Mouse (Mus musculus) kidney, postnatal 14 days (tissue): ENCODE data around the gene Slc5a10.

Experiments used
- DNase-seq: peaks from one replicate; pipeline ENCODE4 v3.0.0; 2022; ENCODE audit warnings: mixed read lengths

Gene Slc5a10

GRCm38 (mm10) chr11:61667248-61667647, 53.4 kb downstream of the Slc5a10 start:
- no peak for DNase-seq

DNA sequence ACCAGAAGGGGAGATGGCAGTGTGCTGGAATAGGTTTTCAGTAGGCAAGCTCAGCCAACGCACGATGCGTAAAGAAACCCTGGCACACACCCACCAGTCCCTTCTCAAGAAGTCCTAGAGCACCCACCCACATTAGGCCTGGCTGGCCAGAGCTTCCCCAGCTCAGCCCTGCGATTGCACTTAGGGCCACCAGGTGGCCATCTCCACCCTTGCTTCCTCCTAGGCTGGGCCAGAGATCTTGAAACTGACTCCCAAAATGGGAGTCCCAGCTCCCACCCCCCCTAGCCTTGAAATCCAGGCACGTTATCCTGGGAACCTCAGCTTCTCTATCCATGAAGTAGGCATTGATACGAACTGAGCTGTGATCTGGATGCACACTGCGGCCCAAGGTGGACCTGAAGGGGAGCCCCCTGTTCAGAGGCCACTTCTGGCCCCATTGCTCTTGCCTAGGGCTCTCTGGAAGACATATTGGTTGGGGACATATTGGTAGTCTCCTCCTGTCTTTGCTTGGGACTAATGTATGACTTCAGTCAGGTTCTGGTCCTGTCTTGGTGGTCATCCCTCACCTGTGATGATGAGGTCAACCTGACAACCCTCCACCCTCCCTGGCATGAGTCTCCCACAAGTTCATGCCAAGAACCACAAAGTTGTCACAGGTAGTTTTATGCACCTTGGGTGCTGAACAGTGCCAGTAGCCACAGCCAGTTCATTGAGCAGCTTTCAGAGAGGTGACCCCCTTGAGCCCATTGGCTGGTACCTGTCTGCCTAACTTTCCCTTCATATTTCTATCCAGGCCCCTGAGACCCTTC, 54.4 kb downstream of the Slc5a10 start:
- DNase-seq = peak; percentile 61

DNA sequence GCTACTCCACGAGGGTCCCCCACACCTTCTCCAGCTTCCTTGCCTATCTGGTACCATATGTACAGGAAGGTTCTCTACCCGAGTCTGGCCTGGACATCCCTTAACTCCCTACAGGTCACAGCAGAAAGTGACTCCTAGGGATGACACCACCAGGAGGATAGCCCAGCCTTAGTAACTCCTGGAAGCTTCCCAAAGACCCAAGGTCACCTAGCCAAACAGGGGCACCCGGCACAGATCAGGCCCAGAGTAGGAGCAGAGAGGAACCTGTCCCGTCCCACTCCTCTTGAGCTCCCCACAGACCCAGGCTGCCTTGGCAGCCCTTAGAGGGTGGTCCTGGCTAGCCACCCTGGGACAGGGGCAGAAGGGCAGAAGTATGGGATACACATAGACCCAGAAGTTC, 55.2 kb downstream of the Slc5a10 start:
- no peak for DNase-seq

GRCm38 (mm10) chr11:61662189-61662588, 58.4 kb downstream of the Slc5a10 start:
- no peak for DNase-seq

DNA sequence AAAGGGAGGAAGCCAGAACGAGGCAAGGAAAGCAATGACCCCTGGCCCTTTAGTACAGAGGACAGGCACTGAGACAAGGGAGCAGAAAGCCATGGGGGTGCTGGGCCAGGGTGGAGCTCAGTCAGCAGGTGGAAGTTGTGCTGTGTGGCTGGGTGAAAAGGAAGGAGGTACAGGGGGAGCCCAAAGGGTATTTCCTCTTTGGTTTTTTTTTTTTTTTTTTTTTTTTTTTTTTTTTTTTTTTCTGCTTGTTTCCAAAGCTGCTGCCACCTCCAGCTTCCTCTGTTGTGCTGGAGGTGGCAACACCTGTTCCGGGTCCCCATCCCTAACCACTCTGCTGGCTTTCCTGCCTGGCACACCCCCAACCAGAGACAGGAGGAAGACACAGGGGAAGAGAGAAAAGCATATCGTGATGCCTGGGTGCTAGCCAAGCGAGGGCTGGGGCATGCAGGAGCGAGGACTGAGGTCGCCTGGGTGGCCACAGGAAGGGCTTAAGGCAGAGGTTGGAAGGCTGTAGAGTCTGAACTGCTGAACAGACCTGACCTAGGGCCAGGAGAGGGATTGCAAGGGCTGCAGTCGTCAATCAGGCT, 59.7 kb downstream of the Slc5a10 start:
- DNase-seq = no peak

DNA sequence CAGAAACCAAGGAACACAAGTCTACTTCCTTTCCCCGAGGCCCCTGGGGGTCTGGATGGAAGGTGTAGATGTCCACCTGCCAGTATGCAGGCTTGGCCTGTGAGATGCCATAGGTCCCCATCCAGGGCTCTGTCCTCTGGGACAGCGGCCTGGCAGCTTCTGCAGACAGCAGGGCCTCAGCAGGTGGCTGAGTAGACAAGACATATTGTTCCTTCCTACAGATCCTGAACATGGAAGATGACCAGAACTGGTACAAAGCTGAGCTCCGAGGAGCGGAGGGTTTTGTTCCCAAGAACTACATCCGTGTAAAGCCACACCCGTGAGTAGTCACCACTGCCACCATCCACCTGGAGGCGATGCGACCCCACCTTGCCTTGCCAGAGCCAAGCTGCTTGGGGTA, 60.6 kb downstream of the Slc5a10 start:
- DNase-seq = no peak

GRCm38 (mm10) chr11:61659011-61659858, 61.4 kb downstream of the Slc5a10 start:
- peak; percentile 43 for DNase-seq

DNA sequence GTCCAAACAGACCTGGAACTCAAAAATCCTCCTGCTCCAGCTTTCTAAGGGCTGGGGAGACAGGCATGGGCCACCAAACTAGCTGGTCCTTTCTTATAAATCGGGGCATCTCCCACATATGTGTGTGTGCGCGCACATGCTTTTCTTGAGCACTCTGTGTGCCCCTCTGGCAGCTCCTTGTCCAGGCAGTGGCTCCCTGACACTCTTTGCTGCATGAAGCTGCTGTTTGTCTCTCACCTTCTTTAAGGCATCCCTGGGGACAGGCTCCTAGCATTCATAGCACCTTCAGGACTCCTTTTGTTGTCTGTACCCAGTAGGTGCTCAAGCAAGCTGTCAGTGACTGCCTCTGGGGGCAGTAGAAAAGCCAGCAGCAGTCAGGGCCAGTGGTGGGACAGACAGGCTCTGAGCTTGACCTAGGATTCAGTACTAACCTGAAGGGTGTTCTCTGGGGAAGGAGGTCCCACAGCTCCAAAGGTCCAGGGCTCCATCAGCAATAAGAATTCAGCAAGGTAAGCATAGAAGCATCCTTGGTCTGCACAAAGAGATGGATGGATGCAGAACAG, 62.2 kb downstream of the Slc5a10 start:
- no peak for DNase-seq

DNA sequence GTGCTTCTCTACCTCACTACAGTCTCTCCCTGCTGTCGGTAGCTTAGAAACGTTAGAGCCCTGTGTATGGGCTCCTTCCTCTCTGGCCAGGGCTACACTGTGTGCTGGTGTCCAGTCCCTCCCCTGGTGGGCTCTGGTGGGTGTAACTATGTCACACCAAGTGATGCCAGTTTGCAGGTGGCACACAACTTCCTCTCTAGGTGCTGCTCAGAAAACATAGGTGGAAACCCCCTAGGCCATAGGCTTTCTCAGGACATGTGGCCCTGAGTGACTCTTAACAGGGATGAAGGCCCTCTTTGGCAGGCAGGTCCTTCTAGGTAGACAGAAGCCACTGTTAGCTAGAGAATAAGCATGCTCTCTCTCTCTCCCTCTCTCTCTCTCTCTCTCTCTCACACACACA, 63.2 kb downstream of the Slc5a10 start:
- DNase-seq = no peak

- DNase-seq = no peak
Measured at GRCm38 (mm10) chr11:61656148-61656850, 64.3 kb downstream of the Slc5a10 start.

DNA sequence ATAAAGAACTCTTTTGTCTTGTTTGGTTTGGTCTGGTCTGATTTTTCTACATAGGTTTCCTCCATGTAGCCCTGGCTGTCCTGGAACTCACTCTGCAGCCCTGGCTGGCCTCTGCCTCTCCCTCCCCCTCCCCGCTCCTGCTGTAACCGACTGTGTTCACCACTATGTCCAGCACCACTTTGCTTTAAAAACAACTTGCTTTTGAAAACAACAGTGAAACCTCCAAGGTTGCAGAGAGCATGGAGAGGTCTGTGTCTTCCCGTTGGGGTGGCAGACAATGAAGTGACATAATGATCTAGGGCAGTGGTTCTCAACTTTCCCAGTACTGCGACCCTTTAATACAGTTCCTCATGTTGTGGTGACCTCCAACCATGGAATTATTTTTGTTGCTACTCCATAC, 65.0 kb downstream of the Slc5a10 start:
- DNase-seq = no peak

DNA sequence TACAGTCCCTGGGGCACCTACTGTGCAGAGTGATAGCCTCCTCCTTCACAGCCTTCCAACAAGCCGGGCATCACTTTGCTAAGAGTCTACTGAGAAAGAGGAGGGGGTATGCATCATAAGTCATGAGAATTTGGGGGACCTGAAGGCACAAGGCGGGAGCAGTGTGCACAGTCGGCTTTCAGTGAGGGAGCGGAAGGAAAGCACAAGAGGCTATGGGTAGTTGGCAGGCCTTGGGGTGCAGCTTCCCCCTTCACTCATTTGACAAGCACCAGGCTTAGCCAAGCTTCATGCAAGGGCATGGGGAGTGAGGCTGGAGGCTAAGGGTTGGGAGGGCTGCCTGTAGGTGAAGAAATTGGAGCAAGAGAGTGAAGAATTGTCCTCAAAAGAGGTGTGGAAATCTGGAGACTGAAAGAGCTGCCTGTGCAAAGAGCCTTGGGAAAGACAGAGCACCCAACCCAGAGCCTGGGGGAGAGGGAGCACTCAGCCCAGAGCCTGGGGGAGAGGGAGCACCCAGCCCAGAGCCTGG, 65.8 kb downstream of the Slc5a10 start:
- DNase-seq = no peak

- DNase-seq = no peak
Measured at GRCm38 (mm10) chr11:61653568-61653967, 67.1 kb downstream of the Slc5a10 start.

GRCm38 (mm10) chr11:61652686-61653447, 67.8 kb downstream of the Slc5a10 start, which contains the start of gene Grap:
Gene Grap (plus strand): TSS chr11:61653265.
- DNase-seq = peak; percentile 58

GRCm38 (mm10) chr11:61652216-61652615, 68.4 kb downstream of the Slc5a10 start:
- no peak for DNase-seq

GRCm38 (mm10) chr11:61650470-61651265, 70.0 kb downstream of the Slc5a10 start:
- no peak for DNase-seq

- DNase-seq = no peak
Measured at GRCm38 (mm10) chr11:61649626-61650025, 71.0 kb downstream of the Slc5a10 start.

DNA sequence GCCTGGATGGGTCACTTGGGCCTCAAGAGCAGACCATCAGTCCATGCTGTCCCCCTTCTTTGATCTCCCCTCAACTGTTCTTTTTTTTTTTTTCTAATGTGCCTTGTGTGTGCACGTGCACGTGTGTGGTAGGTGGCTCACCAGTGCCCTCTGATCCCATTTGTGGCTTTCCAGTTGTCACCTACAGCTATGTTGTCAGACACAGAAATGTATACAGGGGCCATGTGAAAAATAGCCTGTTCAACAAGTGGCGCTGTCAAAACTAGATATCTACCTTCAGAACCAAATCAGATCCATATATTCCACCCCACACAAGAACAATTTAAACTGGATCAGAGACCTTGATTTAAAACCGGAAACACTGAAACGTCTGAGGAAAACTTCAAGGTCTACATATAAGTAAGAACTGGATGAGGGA, 71.5 kb downstream of the Slc5a10 start:
- no peak for DNase-seq

GRCm38 (mm10) chr11:61648749-61649115, 71.9 kb downstream of the Slc5a10 start:
- DNase-seq = no peak

DNA sequence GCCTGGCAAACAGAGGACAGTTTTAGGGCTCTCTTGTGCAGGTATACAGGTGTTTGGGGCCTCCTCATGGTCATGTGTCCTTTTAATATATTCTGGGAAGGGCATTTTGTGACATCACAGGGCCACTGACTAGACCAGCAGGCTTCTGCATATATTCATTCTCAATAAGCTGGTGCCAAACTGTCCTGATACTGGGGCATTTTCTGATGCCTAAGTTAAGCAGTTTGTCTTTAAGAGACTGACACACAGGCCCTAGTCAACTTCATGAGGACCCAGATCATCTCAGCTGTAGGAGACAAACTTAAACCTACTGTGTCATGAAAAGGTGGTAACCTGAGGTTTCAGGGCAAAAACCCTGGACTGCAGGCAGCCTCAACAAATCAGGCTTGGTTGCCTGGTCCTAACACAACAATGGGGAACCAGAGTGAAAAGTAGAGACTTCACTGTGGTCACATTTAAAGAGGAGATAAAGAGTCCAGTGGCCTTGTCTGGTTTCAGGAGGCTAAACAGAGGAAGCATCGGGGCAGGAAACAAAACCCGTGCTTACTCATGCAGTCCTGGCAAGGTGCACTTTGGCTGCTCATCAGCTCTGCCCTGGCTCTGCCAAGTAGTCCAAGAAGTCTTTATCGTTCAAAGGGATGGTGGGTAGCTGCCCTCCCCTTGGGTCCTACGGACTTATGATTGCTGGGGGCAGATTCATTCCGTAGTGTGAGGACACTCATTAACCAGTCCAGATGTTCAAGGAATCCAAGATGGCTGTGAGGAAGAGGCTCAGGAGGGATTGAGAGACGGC, 72.5 kb downstream of the Slc5a10 start:
- DNase-seq = peak; percentile 58
